Mouse (Mus musculus): Measurements from ENCODE around the gene Tbata. TPM values are rescaled to one million over a fixed set of nuclear protein-coding genes. Genes with fewer than 3 reads are reported as not detected.

Tbata gene
- polyA plus RNA-seq, 1 experiment: not detected

DNA sequence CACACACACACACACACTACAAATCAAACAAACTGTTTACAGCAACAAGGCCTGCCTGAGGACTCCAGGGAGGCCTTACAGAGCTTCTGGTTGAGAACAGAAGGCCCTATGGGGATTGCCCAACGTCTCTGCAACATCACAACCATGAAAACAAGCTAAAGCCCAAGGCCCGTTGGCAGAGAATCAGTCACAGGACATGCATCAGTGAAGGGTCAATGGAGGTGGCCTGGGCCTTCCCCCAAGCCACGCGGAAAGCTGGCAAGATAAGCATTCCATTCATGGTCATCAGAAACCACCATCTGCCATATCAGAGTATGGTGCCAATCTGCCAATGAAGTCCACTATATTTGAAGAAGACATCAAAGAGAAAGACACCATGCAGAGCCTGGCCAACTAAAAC, 11.1 kb upstream of the Tbata start:
- Histone ChIP-seq H3K9me3 (peaks cover 11% of the 10 kb centered on the region), H3K27me3 (replicated peaks) (peaks cover 19% of the 10 kb centered on the region), H3K4me3 (replicated peaks) (no peak overlapping the region), H3K4me1 (no peaks in the 10 kb centered on the region), H3K36me3 (replicated peaks; ENCODE audit: low read length) (no peaks in the 10 kb centered on the region)
- TF ChIP-seq FLI1 (IDR thresholded peaks at IDR 0.05; ENCODE audit: low read length) (no peak), GATA1 (IDR thresholded peaks at IDR 0.05; ENCODE audit: borderline replicate concordance, low read length) (no peak)

DNA sequence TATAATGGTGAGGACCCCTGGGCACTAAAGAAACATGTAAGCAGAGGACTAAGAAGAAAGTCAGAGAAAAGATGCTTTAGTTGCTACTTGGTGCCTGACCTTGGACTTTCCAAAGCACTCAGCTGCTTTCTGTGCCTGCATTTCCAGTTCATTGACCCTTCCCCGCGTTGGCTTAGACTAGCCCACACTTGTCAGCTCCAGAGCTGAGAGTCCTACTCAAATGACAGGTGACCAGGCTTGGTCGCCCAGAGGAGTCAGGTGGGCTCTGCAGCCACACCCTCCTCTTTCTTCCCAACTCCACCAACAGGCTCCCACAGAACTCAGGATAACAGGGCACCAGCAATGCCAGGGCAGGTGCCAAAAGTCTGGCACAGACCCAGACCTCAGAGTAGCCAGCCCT, 9.4 kb upstream of the Tbata start:
- peaks cover under 1% of the 10 kb centered on the region; the same call in 1 of the 2 replicates for H3K9me3 ChIP-seq
- peaks cover 23% of the 10 kb centered on the region for H3K27me3 ChIP-seq (replicated peaks)
- no peaks in the 10 kb centered on the region for H3K36me3 ChIP-seq (replicated peaks; ENCODE audit: low read length)
- TF ChIP-seq FLI1 (IDR thresholded peaks at IDR 0.05; ENCODE audit: low read length) (no peak), GATA1 (IDR thresholded peaks at IDR 0.05; ENCODE audit: borderline replicate concordance, low read length) (no peak)
- H3K4me1 ChIP-seq: no peaks in the 10 kb centered on the region
- no peak overlapping the region for H3K4me3 ChIP-seq (replicated peaks)

DNA sequence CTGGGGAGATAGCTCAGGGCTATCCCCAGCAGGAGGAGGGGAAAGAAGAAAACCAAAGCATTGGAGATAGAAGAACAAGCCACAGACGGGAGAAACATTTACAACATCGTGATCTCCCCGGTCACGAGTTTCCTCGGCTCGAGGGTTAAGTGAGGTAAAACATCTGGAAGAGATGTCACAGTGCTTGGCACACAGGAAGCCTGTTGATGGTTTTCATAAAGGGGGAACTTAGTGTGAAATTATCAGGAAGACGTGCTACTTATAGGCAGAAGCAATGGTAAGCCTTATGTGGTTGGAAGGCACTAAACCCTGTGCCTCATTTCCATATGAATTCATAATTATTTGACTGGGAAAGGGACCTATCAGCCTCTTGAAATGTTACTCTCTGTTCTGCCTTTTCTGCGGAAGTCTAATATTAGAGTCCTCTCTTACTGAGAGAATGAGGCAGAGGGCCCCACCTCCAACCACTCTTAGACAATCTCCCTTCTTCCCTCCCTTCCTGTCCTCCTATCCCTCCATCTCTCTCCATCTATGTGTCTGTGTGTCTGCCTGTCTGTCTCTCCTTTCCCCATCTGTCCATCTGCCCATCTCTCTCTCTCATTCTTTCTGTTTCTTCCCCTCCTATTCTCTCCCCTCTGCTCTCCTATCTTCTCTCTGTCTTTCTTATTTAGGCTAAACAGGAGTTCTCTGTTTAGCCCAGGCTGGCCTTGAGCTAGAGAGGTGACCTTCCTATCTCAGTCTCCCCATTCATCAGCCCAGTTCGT, 4.2 kb upstream of the Tbata start:
- Histone ChIP-seq H3K4me3 (replicated peaks) (no peak overlapping the region), H3K9me3 (no peaks in the 10 kb centered on the region), H3K4me1 (no peaks in the 10 kb centered on the region), H3K27me3 (replicated peaks) (peaks cover 36% of the 10 kb centered on the region), H3K36me3 (replicated peaks; ENCODE audit: low read length) (no peaks in the 10 kb centered on the region)
- TF ChIP-seq GATA1 (IDR thresholded peaks at IDR 0.05; ENCODE audit: borderline replicate concordance, low read length) (no peak), FLI1 (IDR thresholded peaks at IDR 0.05; ENCODE audit: low read length) (no peak)

DNA sequence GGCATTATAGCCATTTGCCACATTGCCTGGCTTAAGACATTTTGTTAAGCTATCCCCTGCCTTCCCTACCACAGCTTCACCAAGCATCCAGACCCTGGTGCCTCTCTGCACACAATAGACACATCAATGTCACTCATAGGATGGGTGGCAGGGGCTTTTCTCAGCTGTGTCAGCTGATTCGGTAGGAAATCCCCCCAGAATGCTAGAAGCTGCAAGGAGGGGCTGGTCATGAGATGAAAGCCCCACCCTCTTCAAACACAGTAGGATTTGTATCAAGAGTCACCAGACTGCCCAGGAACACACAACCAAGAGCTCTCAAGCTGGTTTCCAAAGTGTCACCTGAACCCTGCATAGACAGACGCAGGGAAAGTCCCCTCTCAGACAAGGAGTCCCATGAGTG, 3.4 kb upstream of the Tbata start:
- no peaks in the 10 kb centered on the region for H3K36me3 ChIP-seq (replicated peaks; ENCODE audit: low read length)
- TF ChIP-seq FLI1 (IDR thresholded peaks at IDR 0.05; ENCODE audit: low read length) (no peak), GATA1 (IDR thresholded peaks at IDR 0.05; ENCODE audit: borderline replicate concordance, low read length) (no peak)
- H3K27me3 ChIP-seq (replicated peaks): peaks cover 43% of the 10 kb centered on the region
- no peaks in the 10 kb centered on the region for H3K4me1 ChIP-seq
- no peaks in the 10 kb centered on the region for H3K9me3 ChIP-seq
- no peak overlapping the region for H3K4me3 ChIP-seq (replicated peaks)

DNA sequence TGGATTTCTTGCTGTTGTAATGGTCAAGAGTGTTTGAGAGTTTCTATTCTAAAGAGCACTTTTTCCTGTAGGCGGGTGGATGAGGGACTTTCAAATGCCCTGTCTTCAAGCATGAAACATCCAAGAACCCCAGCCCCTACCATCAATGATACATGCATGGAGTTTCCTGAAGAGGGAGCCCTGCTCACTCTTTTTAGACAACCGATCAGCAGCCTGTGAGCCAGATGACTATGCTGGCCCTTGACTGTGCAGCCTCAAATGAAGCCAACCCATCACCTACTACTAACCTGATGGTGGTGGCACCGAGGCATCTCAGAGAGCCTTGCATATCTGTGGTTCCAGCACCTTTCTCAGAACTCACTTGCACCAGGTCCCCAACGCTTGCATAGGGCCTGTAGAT, 742 bp downstream of the Tbata start:
- TF ChIP-seq GATA1 (IDR thresholded peaks at IDR 0.05; ENCODE audit: borderline replicate concordance, low read length): no peak
- no peak for TF ChIP-seq FLI1 (IDR thresholded peaks at IDR 0.05; ENCODE audit: low read length)
- Histone ChIP-seq H3K27me3 (replicated peaks) (peaks cover 72% of the 10 kb centered on the region), H3K9me3 (no peaks in the 10 kb centered on the region), H3K4me3 (replicated peaks) (no peak overlapping the region), H3K36me3 (replicated peaks; ENCODE audit: low read length) (no peaks in the 10 kb centered on the region), H3K4me1 (peaks cover 4% of the 10 kb centered on the region)

DNA sequence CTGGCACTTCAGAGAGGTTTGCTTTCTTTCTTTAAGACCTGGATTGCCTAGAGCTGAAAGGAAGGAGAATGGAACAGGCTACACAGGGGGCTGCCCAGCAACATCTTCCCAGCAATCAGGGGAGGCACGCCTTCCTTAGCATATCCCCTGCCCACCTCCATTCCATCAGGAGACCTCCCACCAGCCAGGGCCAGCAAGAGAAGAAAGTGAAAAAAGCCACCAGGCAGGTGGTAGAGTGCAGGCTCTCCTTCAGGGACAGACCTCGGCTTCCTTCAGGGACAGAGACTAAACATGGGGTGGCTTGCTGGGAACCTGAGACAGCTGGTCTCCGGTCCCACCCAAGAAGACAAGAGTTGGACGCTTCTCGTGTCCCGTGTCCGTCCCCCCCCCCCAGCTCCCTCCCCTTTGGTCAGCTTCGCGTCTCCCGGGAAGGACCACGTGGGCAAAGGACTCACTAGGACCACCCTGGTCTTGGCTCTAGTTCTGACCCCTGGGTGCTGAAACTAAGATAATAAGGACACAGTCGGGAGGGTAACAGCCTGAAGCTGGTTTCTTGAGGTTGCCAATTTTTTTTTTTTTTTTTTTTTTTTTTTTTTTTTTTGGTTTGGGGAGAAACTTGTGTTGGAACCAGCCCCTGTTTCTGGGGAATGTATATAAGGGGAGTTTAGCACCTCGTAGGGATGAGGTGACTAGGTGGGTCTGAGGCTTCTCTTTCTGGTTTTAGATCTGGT, 3.1 kb downstream of the Tbata start:
- peaks cover 4% of the 10 kb centered on the region for H3K4me1 ChIP-seq
- H3K36me3 ChIP-seq (replicated peaks; ENCODE audit: low read length): no peaks in the 10 kb centered on the region
- no peak for TF ChIP-seq GATA1 (IDR thresholded peaks at IDR 0.05; ENCODE audit: borderline replicate concordance, low read length)
- H3K9me3 ChIP-seq: no peaks in the 10 kb centered on the region
- peaks cover 78% of the 10 kb centered on the region for H3K27me3 ChIP-seq (replicated peaks)
- H3K4me3 ChIP-seq (replicated peaks): no peak overlapping the region

DNA sequence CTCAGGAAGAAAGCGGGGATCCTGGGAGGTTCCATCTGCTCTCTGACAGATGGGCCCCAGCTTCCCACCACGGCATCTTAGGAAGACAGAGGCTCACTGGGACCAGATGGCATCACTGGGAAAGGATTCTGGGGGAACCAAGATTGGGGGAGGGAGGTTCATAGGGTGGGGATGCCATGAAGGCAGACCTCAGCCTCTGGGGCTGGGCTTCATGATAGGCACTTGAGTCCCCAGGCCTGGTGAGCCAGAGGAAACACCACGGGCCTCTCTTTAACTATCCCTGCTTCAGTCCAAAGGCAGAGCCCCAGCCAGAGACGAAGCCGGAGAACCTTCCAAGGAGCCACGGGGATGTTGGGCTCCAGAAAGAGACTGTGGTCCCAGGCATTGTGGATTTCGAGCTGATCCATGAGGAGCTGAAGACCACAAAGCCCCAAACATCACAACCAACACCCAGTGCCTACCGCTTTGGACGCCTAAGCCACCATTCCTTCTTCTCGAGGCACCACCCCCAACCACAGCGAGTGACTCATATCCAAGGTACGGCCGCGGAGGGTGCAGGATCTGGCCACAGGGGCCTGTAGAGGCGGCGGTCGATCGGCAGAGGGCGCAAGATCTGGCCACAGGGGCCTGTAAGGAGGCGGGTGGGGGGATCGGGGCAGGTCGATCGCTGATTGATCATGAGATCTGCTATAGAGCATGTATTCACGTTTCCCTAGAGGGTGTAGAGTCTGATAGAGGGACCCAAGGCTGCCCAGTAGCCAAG, 3.9 kb downstream of the Tbata start:
- Histone ChIP-seq H3K9me3 (no peaks in the 10 kb centered on the region), H3K4me1 (peaks cover 4% of the 10 kb centered on the region), H3K4me3 (replicated peaks) (no peak overlapping the region), H3K27me3 (replicated peaks) (peaks cover 82% of the 10 kb centered on the region), H3K36me3 (replicated peaks; ENCODE audit: low read length) (no peaks in the 10 kb centered on the region)
- TF ChIP-seq FLI1 (IDR thresholded peaks at IDR 0.05; ENCODE audit: low read length): no peak
- no peak for TF ChIP-seq GATA1 (IDR thresholded peaks at IDR 0.05; ENCODE audit: borderline replicate concordance, low read length)

DNA sequence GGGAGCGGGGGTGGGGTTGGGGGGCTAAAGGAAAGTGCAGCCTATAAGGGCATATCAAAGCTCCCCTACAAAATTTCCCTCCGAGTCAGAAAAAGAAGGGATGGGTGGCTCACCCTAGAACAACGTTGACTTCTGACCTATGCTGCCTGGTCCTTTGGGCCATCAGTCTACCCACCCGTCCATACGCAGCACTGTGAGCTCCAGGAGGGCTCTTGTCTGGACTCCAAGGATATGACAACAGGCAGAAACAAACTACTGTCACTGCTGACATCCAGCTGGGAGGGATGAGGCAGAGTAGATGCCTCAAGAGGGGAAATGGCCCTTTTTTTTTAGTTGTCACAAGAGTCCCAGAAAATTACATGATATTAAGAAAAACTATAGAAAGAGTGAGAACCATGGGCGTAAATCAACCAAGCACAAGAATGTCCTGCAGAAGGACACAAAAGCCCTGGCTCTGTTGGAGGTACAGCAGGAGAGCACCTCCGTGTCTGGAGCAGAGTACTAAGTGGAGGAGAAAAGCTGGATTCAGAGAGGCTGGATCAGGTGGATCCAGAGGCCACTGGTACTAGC, 4.6 kb downstream of the Tbata start:
- Histone ChIP-seq H3K27me3 (replicated peaks) (peaks cover 84% of the 10 kb centered on the region), H3K4me3 (replicated peaks) (no peak overlapping the region), H3K9me3 (no peaks in the 10 kb centered on the region), H3K36me3 (replicated peaks; ENCODE audit: low read length) (no peaks in the 10 kb centered on the region), H3K4me1 (peaks cover 4% of the 10 kb centered on the region)
- TF ChIP-seq FLI1 (IDR thresholded peaks at IDR 0.05; ENCODE audit: low read length) (no peak), GATA1 (IDR thresholded peaks at IDR 0.05; ENCODE audit: borderline replicate concordance, low read length) (no peak)

DNA sequence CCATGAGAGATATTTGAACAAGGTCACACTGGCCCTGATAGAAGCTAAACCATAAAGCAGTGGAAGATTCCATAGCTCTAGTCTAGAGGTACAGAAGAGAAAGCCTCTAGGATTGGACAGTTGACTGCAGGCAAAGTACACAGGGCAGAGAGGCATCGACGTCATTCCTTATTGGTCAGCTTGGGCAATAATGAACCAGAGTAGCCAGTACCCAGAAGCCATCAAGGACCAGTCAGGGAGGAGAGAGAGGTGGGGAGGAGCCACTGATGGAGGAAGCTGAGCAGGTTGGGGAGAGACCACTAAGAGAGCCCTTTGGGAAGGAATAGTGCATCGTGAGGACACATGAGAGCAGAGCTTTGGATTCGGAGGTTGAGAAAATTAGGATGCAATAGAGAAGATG, 6.0 kb downstream of the Tbata start:
- Histone ChIP-seq H3K27me3 (replicated peaks) (peaks cover 77% of the 10 kb centered on the region), H3K4me1 (peaks cover 4% of the 10 kb centered on the region)
- TF ChIP-seq FLI1 (IDR thresholded peaks at IDR 0.05; ENCODE audit: low read length) (no peak), GATA1 (IDR thresholded peaks at IDR 0.05; ENCODE audit: borderline replicate concordance, low read length) (no peak)

More for the DNA sequence above, 6.0 kb downstream of the Tbata start:
- H3K9me3 ChIP-seq: no peaks in the 10 kb centered on the region
- H3K36me3 ChIP-seq (replicated peaks; ENCODE audit: low read length): no peaks in the 10 kb centered on the region
- H3K4me3 ChIP-seq (replicated peaks): no peak overlapping the region

Measured in megakaryocyte, embryonic 14.5 days (primary cell).